Mouse (Mus musculus) embryonic fibroblast, embryonic 13.5 days (primary cell): ENCODE measurements around the gene Chpf2.

Source experiments
- CTCF ChIP-seq: IDR thresholded peaks from 2 replicates; pipeline ENCODE4 v1.5.1; 2011; ENCODE audit warnings: mild to moderate bottlenecking, control low read depth, low read length, moderate library complexity, borderline replicate concordance; ENCODE audit not compliant: insufficient read depth
- POLR2A ChIP-seq: IDR thresholded peaks from 2 replicates; pipeline ENCODE4 v1.6.1; 2011; ENCODE audit warnings: low read depth, mild to moderate bottlenecking, control low read depth, low read length, moderate library complexity

DNA sequence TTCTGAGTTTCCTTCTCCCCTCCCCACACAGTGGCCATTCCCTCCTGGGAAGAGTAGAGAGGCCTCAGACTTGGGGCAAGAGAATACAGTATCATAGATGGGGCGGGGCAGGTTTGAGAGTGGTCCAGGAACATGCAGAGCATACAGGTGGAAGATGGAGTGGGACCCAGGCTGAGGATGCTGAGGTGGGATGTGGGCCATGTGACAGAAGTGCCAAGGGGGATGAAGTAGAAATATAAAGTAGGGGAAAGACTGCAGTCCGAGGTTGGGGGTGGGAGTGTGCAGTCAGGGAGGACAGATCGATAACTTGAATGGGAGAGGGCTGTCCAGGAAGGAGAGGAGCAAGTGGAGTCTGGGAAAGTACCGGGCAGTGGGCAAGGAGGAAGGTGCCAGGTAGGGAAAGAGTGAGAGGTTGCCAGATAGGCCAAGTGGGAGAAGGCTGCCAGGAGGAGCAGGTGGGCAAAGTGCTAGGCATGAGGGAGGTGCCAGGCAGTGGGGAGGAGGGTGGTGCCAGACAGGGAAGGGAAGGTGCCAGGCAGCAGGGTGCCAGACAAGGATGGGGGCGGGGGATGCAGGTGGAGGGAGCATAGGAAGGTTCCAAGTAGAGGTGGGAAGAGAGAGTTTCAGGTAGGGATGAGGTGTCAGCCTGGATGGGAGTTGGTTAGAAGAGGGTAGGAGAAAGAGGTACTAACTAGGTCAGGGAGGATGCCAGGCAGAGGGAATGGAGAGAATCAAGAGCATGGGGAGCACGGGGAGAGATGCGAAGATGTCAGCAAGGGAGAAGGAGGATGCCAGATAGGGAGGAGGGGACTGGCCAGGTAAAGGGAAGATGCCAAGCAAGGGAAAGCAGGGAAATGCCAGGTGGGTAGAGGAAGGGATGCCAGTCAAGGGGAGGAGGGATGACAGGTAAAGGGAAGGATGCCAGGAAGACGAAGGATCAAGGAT lies 36.8 kb downstream of the Chpf2 start:
- TF ChIP-seq CTCF (no peak), POLR2A (no peak)
